Mouse (Mus musculus) stomach, embryonic 16.5 days (tissue): ENCODE measurements at regions not wholly inside any gene's neighbourhood (a gene's known extent, or its start where the extent isn't known, plus 50 kb on each side); places are given as distances from the start of the nearest gene placed in this dataset.
A peak's percentile ranks its signal among the peaks of the same experiment; 100 is the strongest.

ENCODE experiments used
- ATAC-seq: fragments of 200-750 bp; cut with Nextera tagmentation; 2 replicates; pipeline ENCODE4 v1.8.0; 2017; ENCODE audit warnings: moderate number of reproducible peaks, moderate TSS enrichment; ENCODE audit not compliant: insufficient read depth, low FRiP score
- H3K27ac ChIP-seq: fragments of 300-500 bp; sonication (generic); 2 replicates; pipeline ENCODE4 v1.5.1; 2014; ENCODE audit warnings: low read length
- H3K27me3 ChIP-seq: fragments of 300-500 bp; sonication (generic); 2 replicates; pipeline ENCODE4 v1.6.1; 2014; ENCODE audit warnings: low read length, control low read depth, mixed read lengths; ENCODE audit not compliant: control insufficient read depth, insufficient read depth
- H3K36me3 ChIP-seq: fragments of 300-500 bp; sonication (generic); 2 replicates; pipeline ENCODE4 v1.6.1; 2014; ENCODE audit warnings: low read length; ENCODE audit not compliant: control insufficient read depth, insufficient read depth
- H3K4me1 ChIP-seq: fragments of 300-500 bp; sonication (generic); 2 replicates; pipeline ENCODE4 v1.6.1; 2014; ENCODE audit warnings: low read length, control low read depth, mixed read lengths; ENCODE audit not compliant: control insufficient read depth, insufficient read depth
- H3K4me2 ChIP-seq: fragments of 300-500 bp; sonication (generic); 2 replicates; pipeline ENCODE4 v1.6.1; 2014; ENCODE audit warnings: low read depth, low read length, mixed read lengths
- H3K4me3 ChIP-seq: fragments of 300-500 bp; sonication (generic); replicated peaks from 2 replicates; pipeline ENCODE4 v1.5.1; 2014; ENCODE audit warnings: mild to moderate bottlenecking, low read length
- H3K9ac ChIP-seq: fragments of 300-500 bp; sonication (generic); 2 replicates; pipeline ENCODE4 v1.6.1; 2014; ENCODE audit warnings: low read length
- H3K9me3 ChIP-seq: fragments of 300-500 bp; sonication (generic); replicated peaks from 2 replicates; pipeline ENCODE4 v1.6.1; 2016; ENCODE audit warnings: low read length, control low read depth; ENCODE audit not compliant: control insufficient read depth
- WGBS: fragments of 180-500 bp; shearing (Covaris S2); extraction: QIAGEN DNeasy Blood & Tissue Kit; methylation state at CpG from one replicate; pipeline ENCODE4 v1.1.7; 2014; 5-methylcytosine and 5-hydroxymethylcytosine counted together

DNA sequence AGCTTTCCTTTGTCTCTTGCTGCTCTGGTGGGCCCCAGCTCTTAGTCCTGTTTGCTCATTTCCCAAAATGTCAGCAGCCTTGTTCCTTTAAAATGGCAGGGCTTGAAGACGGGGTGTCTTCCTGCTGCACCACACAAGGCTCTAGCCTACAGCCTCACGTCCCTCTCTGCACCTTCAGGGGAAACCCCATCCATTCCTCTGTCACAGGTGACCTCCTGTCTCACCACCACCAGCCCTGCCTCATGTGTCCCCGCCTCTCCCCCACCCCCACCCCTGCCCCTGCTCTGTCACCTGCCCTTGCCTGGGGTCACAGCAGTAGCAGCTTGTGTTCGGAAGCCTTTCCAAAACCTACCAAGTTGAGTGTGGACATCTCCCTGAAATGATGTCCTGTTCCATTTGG, 91.3 kb downstream of the Smim20 start:
- no peaks in the 10 kb centered on the region for H3K27me3 ChIP-seq
- no peaks in the 10 kb centered on the region for H3K36me3 ChIP-seq
- no peaks in the 10 kb centered on the region for H3K9me3 ChIP-seq
- no peaks in the 10 kb centered on the region for H3K4me1 ChIP-seq
- H3K4me3 ChIP-seq = no peak overlapping the region
- no peak for ATAC-seq
- no peak overlapping the region for H3K9ac ChIP-seq
- WGBS = 42% methylated on average over 4 of the region's 4 CpGs
- no peak overlapping the region for H3K4me2 ChIP-seq
- H3K27ac ChIP-seq = no peak overlapping the region

DNA sequence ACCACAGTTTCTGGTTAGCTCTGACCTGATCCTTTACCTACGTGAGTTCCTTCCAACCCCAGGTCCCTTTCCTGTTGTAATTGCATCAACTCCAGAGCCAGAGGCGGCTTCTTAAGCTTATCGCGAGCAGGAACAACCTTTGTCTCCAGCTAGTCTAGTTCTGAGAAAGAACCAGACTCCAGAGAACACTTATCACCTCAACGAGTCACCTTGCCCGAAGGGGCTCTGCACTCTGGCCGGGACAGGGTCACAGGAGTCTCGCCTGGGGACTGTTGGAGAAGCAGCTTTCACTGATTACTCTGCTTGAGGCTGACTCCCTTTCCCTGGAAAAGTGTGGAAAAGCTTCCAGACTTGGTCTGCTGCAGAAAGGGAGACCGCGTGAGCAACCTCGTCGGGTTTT, 93.0 kb downstream of the Smim20 start:
- H3K4me1 ChIP-seq = no peaks in the 10 kb centered on the region
- no peak overlapping the region for H3K9ac ChIP-seq
- H3K27ac ChIP-seq = no peak overlapping the region
- H3K4me2 ChIP-seq = no peak overlapping the region
- H3K4me3 ChIP-seq = no peak overlapping the region
- H3K36me3 ChIP-seq = no peaks in the 10 kb centered on the region
- H3K9me3 ChIP-seq = no peaks in the 10 kb centered on the region
- no peaks in the 10 kb centered on the region for H3K27me3 ChIP-seq
- 83% methylated on average over 12 of the region's 12 CpGs for WGBS
- ATAC-seq = no peak

DNA sequence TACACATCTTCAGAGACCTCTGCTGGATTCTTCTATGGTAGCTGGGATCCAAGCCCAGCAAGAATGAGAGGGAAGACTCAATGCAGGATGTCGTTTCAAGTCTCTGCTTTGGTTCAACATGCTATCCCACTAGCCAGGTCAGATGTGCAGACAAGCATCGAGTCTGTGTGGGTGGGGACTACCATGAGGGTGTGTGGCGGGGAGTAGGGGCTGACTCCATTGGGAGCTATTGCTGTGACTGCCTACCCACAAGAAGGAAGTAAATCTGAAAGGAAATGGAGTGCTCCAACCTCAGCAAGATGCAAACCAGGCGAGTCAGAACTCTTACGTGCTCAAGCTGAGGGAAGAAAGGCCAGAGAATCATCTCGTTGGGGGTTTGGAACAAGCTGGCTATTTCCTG, 94.4 kb downstream of the Smim20 start:
- H3K4me3 ChIP-seq = no peak overlapping the region
- H3K36me3 ChIP-seq = no peaks in the 10 kb centered on the region
- H3K27me3 ChIP-seq = no peaks in the 10 kb centered on the region
- no peak overlapping the region for H3K4me2 ChIP-seq
- H3K27ac ChIP-seq = no peak overlapping the region
- no peak overlapping the region for H3K9ac ChIP-seq
- 79% methylated on average over 6 of the region's 6 CpGs for WGBS
- H3K4me1 ChIP-seq = no peaks in the 10 kb centered on the region
- no peak for ATAC-seq
- no peaks in the 10 kb centered on the region for H3K9me3 ChIP-seq

DNA sequence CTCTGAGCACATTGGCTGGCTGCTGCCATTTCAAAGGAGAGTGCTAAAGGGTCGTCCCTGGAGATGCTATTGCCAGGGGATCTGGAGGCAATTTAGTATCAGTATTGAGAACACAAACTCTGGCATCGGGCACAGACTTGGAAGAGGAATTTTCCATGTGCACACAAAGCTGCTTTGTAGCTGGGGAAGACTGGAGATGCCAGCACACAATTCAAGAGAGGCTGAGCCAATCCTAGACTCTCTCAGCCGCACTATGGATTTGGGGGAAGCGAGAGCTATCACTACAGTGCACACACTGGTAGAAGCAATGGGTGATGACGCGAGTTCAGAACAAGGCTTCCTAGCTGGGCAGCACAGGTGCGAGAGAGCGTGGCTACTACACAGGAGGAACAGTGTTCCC, 97.0 kb downstream of the Smim20 start:
- H3K27me3 ChIP-seq = no peaks in the 10 kb centered on the region
- WGBS = 81% methylated on average over 8 of the region's 8 CpGs

DNA sequence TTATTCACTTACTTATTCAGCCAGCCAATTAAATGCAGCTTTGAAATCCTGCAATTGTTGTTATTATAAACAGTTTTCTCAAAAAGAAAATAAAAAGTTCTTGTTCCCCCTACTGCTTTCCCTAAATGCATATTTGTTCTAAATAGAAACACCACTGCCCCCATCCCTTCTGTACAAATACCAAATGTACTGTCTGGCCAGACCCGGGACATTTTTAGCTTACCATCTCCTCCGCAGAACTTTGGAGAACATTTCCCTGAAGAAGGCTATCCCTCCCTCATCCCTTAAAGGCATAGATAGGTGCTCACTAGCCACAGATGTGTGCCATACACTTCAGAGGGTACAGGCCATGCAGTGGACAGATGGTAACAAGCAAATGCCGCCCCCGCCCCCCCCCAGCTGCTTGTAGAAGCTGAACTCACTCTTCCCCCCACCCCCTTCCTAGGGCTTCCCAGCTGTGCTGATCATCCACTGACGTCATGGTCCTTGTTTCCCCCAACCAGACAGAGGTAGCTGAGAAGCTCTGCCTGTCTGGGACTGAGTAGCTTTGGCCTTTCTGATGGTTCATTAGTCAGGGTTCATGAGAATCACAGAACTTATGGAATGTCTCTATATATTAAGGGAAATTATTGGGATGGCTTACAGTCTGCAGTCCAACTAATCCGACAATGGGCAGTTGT, 98.9 kb upstream of the Rbpj start:
- H3K9me3 ChIP-seq = no peaks in the 10 kb centered on the region
- ATAC-seq = 0 out of 2 replicates have a peak, but pooled peaks have one; percentile 39
- no peaks in the 10 kb centered on the region for H3K4me1 ChIP-seq
- no peak overlapping the region for H3K9ac ChIP-seq
- WGBS = 75% methylated on average over 6 of the region's 6 CpGs
- H3K27me3 ChIP-seq = no peaks in the 10 kb centered on the region
- H3K36me3 ChIP-seq = no peaks in the 10 kb centered on the region
- H3K27ac ChIP-seq = no peak overlapping the region
- no peak overlapping the region for H3K4me2 ChIP-seq
- no peak overlapping the region for H3K4me3 ChIP-seq

More for the DNA sequence above, 97.0 kb downstream of the Smim20 start:
- no peaks in the 10 kb centered on the region for H3K36me3 ChIP-seq
- no peaks in the 10 kb centered on the region for H3K9me3 ChIP-seq
- no peak overlapping the region for H3K4me3 ChIP-seq
- no peak overlapping the region for H3K9ac ChIP-seq
- no peak for ATAC-seq
- no peaks in the 10 kb centered on the region for H3K4me1 ChIP-seq
- no peak overlapping the region for H3K4me2 ChIP-seq
- no peak overlapping the region for H3K27ac ChIP-seq

DNA sequence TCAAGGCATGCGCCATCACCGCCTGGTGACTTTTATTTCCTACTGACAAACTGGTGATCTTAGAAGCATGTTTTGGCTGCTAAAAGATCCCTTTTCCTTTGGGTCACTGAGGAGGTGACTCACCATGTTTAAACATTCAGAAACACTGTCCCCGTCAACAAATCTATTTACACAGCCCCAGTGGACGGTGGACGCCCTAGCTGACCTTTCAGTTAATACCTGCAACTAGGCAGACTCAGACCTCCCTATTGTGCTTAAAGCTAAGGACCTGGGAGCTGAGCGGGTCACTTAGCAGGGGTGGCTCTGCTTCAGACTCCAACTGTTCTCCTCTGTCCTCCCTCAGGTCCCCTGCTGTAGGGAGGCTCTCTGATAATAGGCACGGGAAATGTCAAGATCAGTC, 95.7 kb upstream of the Rbpj start:
- Histone ChIP-seq H3K27ac (no peak overlapping the region), H3K9ac (no peak overlapping the region), H3K9me3 (no peaks in the 10 kb centered on the region), H3K36me3 (no peaks in the 10 kb centered on the region), H3K4me3 (no peak overlapping the region), H3K4me1 (no peaks in the 10 kb centered on the region), H3K4me2 (no peak overlapping the region), H3K27me3 (no peaks in the 10 kb centered on the region)
- WGBS = 78% methylated on average over 7 of the region's 7 CpGs
- no peak for ATAC-seq

DNA sequence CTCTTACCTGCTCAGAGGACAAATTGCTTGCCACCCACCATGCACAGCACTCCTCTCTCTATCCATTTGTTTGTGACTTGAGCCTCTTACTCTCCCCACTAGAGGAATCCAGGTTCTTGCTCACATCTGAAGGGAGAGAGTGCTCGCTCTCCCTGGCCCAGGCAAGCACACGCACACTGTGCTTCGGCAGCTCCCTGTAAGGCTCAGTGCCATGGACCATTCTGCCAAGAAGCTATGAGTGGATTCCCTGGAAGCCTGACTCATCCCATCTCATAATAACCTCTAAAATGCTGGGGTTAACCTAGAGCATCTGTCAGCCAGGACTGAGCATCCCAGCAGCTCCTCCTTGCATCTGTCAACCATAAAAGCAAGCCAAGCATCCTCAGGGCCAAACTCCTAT, 94.3 kb upstream of the Rbpj start:
- WGBS = 72% methylated on average over 3 of the region's 3 CpGs
- H3K9me3 ChIP-seq = no peaks in the 10 kb centered on the region
- H3K36me3 ChIP-seq = no peaks in the 10 kb centered on the region
- no peak overlapping the region for H3K4me2 ChIP-seq
- H3K4me3 ChIP-seq = no peak overlapping the region
- no peak overlapping the region; the same call in 1 of the 2 replicates for H3K9ac ChIP-seq
- peak; percentile 59; the same call in 1 of the 2 replicates for ATAC-seq
- no peak overlapping the region for H3K27ac ChIP-seq
- no peaks in the 10 kb centered on the region for H3K27me3 ChIP-seq
- H3K4me1 ChIP-seq = no peaks in the 10 kb centered on the region

DNA sequence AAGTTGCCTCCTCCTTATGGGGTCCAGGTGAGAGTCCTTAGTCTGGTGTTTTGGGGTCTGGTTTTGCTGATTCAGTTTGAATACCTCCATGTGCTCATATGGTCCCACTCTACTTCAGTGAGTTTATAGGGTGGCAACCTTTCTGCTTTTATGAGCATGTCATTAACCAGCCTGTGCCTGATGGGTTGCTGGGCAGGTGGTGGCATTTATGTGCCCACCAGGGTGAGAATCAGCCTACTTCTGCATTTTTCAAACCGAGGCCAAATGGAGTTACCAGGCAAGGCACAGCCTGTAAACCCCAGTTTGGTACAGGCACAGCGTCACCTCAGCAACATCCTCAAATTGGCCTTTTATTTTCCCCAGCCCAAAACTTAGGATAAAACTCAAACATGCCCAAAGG, 92.6 kb upstream of the Rbpj start:
- Histone ChIP-seq H3K27me3 (no peaks in the 10 kb centered on the region), H3K4me3 (no peak overlapping the region), H3K36me3 (no peaks in the 10 kb centered on the region), H3K9ac (no peak overlapping the region), H3K4me2 (no peak overlapping the region), H3K27ac (no peak overlapping the region), H3K4me1 (no peaks in the 10 kb centered on the region), H3K9me3 (no peaks in the 10 kb centered on the region)
- WGBS = 80% methylated on average over 2 of the region's 2 CpGs
- ATAC-seq = no peak

DNA sequence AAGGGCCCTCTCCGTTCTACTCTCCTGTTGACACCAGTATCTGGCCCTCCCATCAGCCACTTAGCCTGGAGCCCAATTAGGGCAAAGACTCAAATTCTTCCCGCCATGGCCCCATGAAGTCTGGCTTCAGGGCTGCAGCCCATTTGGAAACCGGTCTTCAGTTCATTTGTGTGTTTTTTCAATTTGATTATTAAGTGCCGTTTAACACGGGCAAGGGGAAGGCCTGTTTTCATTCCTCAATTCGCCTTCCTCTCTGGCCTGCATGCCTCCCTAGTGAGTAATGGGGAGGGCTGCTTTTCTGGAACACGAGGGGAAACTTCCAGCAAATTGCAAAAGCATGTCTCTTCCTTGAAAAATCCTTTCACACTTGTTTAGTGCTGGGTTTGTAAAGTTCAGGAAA, 89.1 kb upstream of the Rbpj start:
- no peak overlapping the region for H3K4me2 ChIP-seq
- H3K27ac ChIP-seq = peak overlapping the region; percentile 67; the same call in 1 of the 2 replicates
- H3K4me1 ChIP-seq = peaks cover 16% of the 10 kb centered on the region
- H3K4me3 ChIP-seq = no peak overlapping the region
- no peaks in the 10 kb centered on the region for H3K9me3 ChIP-seq
- H3K9ac ChIP-seq = no peak overlapping the region
- no peak for ATAC-seq
- H3K27me3 ChIP-seq = no peaks in the 10 kb centered on the region
- WGBS = 35% methylated on average over 7 of the region's 7 CpGs
- H3K36me3 ChIP-seq = no peaks in the 10 kb centered on the region
